Mouse (Mus musculus) lung, postnatal 0 days (tissue): ENCODE measurements at regions not wholly inside any gene's neighbourhood (a gene's known extent, or its start where the extent isn't known, plus 50 kb on each side); places are given as distances from the start of the nearest gene placed in this dataset.

ENCODE experiments used
- ATAC-seq: fragments of 200-750 bp; cut with Nextera tagmentation; 2 replicates; pipeline ENCODE4 v1.8.0; 2017; ENCODE audit warnings: moderate library complexity
- DNase-seq: peaks from one replicate; pipeline ENCODE4 v3.0.0-alpha.2; 2016; ENCODE audit warnings: low spot score
- H3K27ac ChIP-seq: fragments of 300-500 bp; sonication (generic); 2 replicates; pipeline ENCODE4 v1.5.1; 2014; ENCODE audit warnings: antibody characterized with exemption, mild to moderate bottlenecking, low read length, mixed read lengths
- H3K27me3 ChIP-seq: fragments of 300-500 bp; sonication (generic); replicated peaks from 2 replicates; pipeline ENCODE4 v1.6.1; 2014; ENCODE audit warnings: low read length, mixed read lengths; ENCODE audit not compliant: insufficient read depth
- H3K36me3 ChIP-seq: fragments of 300-500 bp; sonication (generic); 2 replicates; pipeline ENCODE4 v1.6.1; 2014; ENCODE audit warnings: low read length, mixed read lengths; ENCODE audit not compliant: insufficient read depth
- H3K4me1 ChIP-seq: fragments of 300-500 bp; sonication (generic); 2 replicates; pipeline ENCODE4 v1.6.1; 2014; ENCODE audit warnings: antibody characterized with exemption, low read depth, low read length, mixed read lengths; ENCODE audit not compliant: insufficient read depth
- H3K4me2 ChIP-seq: fragments of 300-500 bp; sonication (generic); replicated peaks from 2 replicates; pipeline ENCODE4 v1.6.1; 2014; ENCODE audit warnings: low read depth, mild to moderate bottlenecking, low read length, moderate library complexity, mixed read lengths
- H3K4me3 ChIP-seq: fragments of 300-500 bp; sonication (generic); 2 replicates; pipeline ENCODE4 v1.5.1; 2014; ENCODE audit warnings: low read depth, low read length
- H3K9ac ChIP-seq: fragments of 300-500 bp; sonication (generic); replicated peaks from 2 replicates; pipeline ENCODE4 v1.6.1; 2014; ENCODE audit warnings: low read depth, mild to moderate bottlenecking
- H3K9me3 ChIP-seq: fragments of 300-500 bp; sonication (generic); 2 replicates; pipeline ENCODE4 v1.6.1; 2016; ENCODE audit warnings: low read length, mixed read lengths
- CTCF ChIP-seq: IDR thresholded peaks from 2 replicates; pipeline ENCODE4 v1.5.1; 2016; ENCODE audit warnings: antibody characterized with exemption, mild to moderate bottlenecking
- EP300 ChIP-seq: IDR thresholded peaks from 2 replicates; pipeline ENCODE4 v1.6.1; 2016; ENCODE audit warnings: antibody characterized with exemption, mild to moderate bottlenecking, control low read depth
- WGBS: fragments of 180-500 bp; shearing (Covaris S2); extraction: QIAGEN DNeasy Blood & Tissue Kit; methylation state at CpG from one replicate; pipeline ENCODE4 v1.1.7; 2014; 5-methylcytosine and 5-hydroxymethylcytosine counted together

GRCm38 (mm10) chr14:74048386-74048785 lies 387.4 kb downstream of the Gm21750 start:
- no peak for TF ChIP-seq CTCF
- no peak for TF ChIP-seq EP300
- H3K36me3 ChIP-seq, result no peaks in the 10 kb centered on the region
- no peak overlapping the region for H3K4me3 ChIP-seq
- no peak overlapping the region for H3K9ac ChIP-seq
- H3K27ac ChIP-seq, result no peak overlapping the region
- H3K9me3 ChIP-seq, result no peaks in the 10 kb centered on the region
- ATAC-seq, result no peak
- no peaks in the 10 kb centered on the region for H3K4me1 ChIP-seq
- WGBS, result 75% methylated on average over 3 of the region's 3 CpGs
- H3K4me2 ChIP-seq, result no peak overlapping the region
- no peak for DNase-seq
- no peaks in the 10 kb centered on the region for H3K27me3 ChIP-seq

GRCm38 (mm10) chr14:74066051-74066450 lies 405.0 kb downstream of the Gm21750 start:
- DNase-seq, result no peak
- no peaks in the 10 kb centered on the region for H3K9me3 ChIP-seq
- H3K9ac ChIP-seq, result no peak overlapping the region
- H3K36me3 ChIP-seq, result no peaks in the 10 kb centered on the region
- H3K4me3 ChIP-seq, result no peak overlapping the region
- no peak overlapping the region for H3K4me2 ChIP-seq
- no peak for TF ChIP-seq CTCF
- no peak for TF ChIP-seq EP300
- no peak overlapping the region for H3K27ac ChIP-seq
- no peaks in the 10 kb centered on the region for H3K4me1 ChIP-seq
- no peak for ATAC-seq
- no peaks in the 10 kb centered on the region for H3K27me3 ChIP-seq

GRCm38 (mm10) chr14:74093016-74093415 lies 432.0 kb downstream of the Gm21750 start:
- H3K4me1 ChIP-seq, result no peaks in the 10 kb centered on the region
- H3K36me3 ChIP-seq, result no peaks in the 10 kb centered on the region
- no peak overlapping the region for H3K9ac ChIP-seq
- no peak for DNase-seq
- H3K4me3 ChIP-seq, result no peak overlapping the region
- no peak for TF ChIP-seq CTCF
- no peak for TF ChIP-seq EP300
- no peak overlapping the region for H3K27ac ChIP-seq
- no peaks in the 10 kb centered on the region for H3K27me3 ChIP-seq
- WGBS, result 75% methylated on average over 2 of the region's 2 CpGs
- ATAC-seq, result no peak
- H3K4me2 ChIP-seq, result no peak overlapping the region
- no peaks in the 10 kb centered on the region for H3K9me3 ChIP-seq

GRCm38 (mm10) chr14:74099696-74100095 lies 438.7 kb downstream of the Gm21750 start:
- Histone ChIP-seq H3K4me1 (no peaks in the 10 kb centered on the region), H3K27ac (no peak overlapping the region), H3K4me2 (no peak overlapping the region), H3K36me3 (no peaks in the 10 kb centered on the region), H3K27me3 (no peaks in the 10 kb centered on the region), H3K9me3 (no peaks in the 10 kb centered on the region), H3K4me3 (no peak overlapping the region), H3K9ac (no peak overlapping the region)
- TF ChIP-seq EP300 (no peak), CTCF (no peak)
- DNase-seq (no peak), ATAC-seq (no peak)
- WGBS, result 86% methylated on average over 4 of the region's 4 CpGs

GRCm38 (mm10) chr14:74112603-74113002 lies 451.6 kb downstream of the Gm21750 start:
- Histone ChIP-seq H3K36me3 (no peaks in the 10 kb centered on the region), H3K4me3 (no peak overlapping the region), H3K27ac (no peak overlapping the region), H3K9me3 (no peaks in the 10 kb centered on the region), H3K4me2 (no peak overlapping the region), H3K27me3 (no peaks in the 10 kb centered on the region), H3K4me1 (no peaks in the 10 kb centered on the region), H3K9ac (no peak overlapping the region)
- ATAC-seq, result no peak
- TF ChIP-seq EP300 (no peak), CTCF (no peak)
- 88% methylated on average over 2 of the region's 2 CpGs for WGBS
- DNase-seq, result no peak

- ATAC-seq, result no peak
- DNase-seq, result no peak
- no peaks in the 10 kb centered on the region for H3K4me1 ChIP-seq
- H3K9me3 ChIP-seq, result no peaks in the 10 kb centered on the region
- H3K9ac ChIP-seq, result no peak overlapping the region
- no peak overlapping the region for H3K4me3 ChIP-seq
- no peaks in the 10 kb centered on the region for H3K27me3 ChIP-seq
- no peak for TF ChIP-seq EP300
- TF ChIP-seq CTCF, result no peak
- WGBS, result 36% methylated on average over 5 of the region's 5 CpGs
- no peaks in the 10 kb centered on the region for H3K36me3 ChIP-seq
- H3K27ac ChIP-seq, result no peak overlapping the region
- no peak overlapping the region for H3K4me2 ChIP-seq
Observed at GRCm38 (mm10) chr14:74113116-74113515, 452.1 kb downstream of the Gm21750 start.

- 75% methylated on average over 3 of the region's 3 CpGs for WGBS
Observed at GRCm38 (mm10) chr14:74113556-74113955, 452.5 kb downstream of the Gm21750 start.

More at GRCm38 (mm10) chr14:74113556-74113955, 452.5 kb downstream of the Gm21750 start:
- DNase-seq, result no peak
- Histone ChIP-seq H3K36me3 (no peaks in the 10 kb centered on the region), H3K27me3 (no peaks in the 10 kb centered on the region), H3K4me1 (no peaks in the 10 kb centered on the region), H3K27ac (no peak overlapping the region), H3K9me3 (no peaks in the 10 kb centered on the region), H3K4me2 (no peak overlapping the region), H3K9ac (no peak overlapping the region), H3K4me3 (no peak overlapping the region)
- no peak for TF ChIP-seq EP300
- no peak for TF ChIP-seq CTCF
- no peak for ATAC-seq
